Mouse (Mus musculus): ENCODE measurements around the gene Plxnb2.

DNA sequence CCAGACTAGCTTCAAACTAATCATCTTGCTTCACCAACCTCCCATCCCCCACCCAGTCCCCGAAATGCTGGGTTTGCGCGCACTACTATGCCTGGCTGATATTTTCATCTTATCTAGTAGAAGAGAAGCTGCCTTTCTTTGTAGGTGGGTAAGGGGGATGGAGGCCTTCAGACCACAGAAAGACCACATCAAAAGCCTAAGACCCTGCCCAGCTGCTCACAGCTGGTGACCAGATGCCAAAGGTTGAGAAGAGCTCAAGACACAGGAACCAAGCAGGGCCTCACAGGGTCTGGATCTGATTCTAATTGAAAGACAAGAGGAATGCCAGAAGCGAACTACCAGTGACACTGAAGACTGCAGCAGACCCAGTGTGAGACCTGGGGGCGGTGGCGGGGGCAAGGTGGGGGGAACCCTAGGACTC is 14.7 kb upstream of the Plxnb2 start:
- TF ChIP-seq CTCF (IDR thresholded peaks at IDR 0.05; ENCODE audit: extremely low read depth, insufficient read length, insufficient replicate concordance, low read depth, low read length) (no peak), POLR2A (IDR thresholded peaks at IDR 0.05; ENCODE audit: low read depth, low read length) (no peak)

Data from small intestine, adult 2 months (tissue).